Mouse (Mus musculus): ENCODE results near the gene Tcea3. TPM values are rescaled to one million over a fixed set of nuclear protein-coding genes. Genes with fewer than 3 reads are reported as not detected.

Gene Tcea3
- polyA plus RNA-seq, 1 experiment from 2014 or later: 54.9 TPM

DNA sequence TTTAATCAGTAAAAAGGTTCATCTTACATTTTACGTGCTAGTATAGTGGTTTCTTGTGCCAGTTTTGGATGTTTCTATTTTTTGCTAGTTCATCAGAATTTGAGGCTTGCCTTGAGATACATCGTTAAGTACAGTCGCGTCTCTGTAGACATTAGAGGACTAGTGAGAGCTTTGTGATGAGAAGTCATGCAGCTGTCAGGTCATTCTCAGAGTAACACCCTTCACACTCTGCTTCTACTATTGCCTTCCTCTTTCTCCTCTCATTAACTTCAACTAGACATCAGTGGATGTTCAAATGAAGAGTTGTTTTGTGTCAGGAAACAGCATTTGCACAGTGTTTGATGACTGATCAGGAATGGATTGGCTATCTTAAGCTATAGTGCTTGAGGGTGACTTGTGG, 65.1 kb downstream of the Tcea3 start:
- WGBS: 11% methylated on average over 4 of the region's 4 CpGs
- H3K36me3 ChIP-seq (ENCODE audit: control insufficient read depth, insufficient read depth): peaks cover 4% of the 10 kb centered on the region; the same call in 1 of the 2 replicates
- peak overlapping the region; percentile 97 for H3K9ac ChIP-seq (ENCODE audit: low read length)
- H3K9me3 ChIP-seq (replicated peaks; ENCODE audit: control insufficient read depth, low read length): no peaks in the 10 kb centered on the region
- no peak overlapping the region for H3K27ac ChIP-seq (ENCODE audit: low read length)
- no peak for ATAC-seq (replicated peaks; ENCODE audit: extremely low read depth, insufficient read depth, low FRiP score)
- H3K27me3 ChIP-seq (ENCODE audit: control insufficient read depth, insufficient read depth, low read length): no peaks in the 10 kb centered on the region
- peak overlapping the region; percentile 86 for H3K4me3 ChIP-seq (ENCODE audit: low read length)
- peaks cover 28% of the 10 kb centered on the region for H3K4me1 ChIP-seq (ENCODE audit: control insufficient read depth, insufficient read depth, low read length)
- H3K4me2 ChIP-seq (ENCODE audit: low read depth, low read length): peak overlapping the region; percentile 73

DNA sequence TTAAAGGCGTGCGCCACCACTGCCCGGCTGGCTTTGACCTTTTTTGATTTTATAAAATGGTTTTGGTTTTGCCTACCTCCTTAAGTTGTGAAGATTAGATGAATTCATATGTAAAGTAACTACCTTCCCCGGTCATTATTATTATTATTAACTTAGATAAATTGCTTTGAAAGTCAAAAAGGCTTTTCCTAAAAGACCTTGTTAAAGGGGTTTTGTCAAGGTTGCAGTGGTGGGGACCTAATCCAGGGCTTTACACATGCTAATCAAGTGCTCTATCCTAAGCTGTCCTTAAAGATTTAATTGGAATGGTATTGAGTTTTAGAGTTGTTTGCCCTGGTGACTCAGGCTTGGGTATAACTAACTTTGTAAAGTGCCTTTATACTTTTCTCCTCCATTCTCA, 70.1 kb downstream of the Tcea3 start:
- no peak overlapping the region for H3K9ac ChIP-seq (ENCODE audit: low read length)
- WGBS: 91% methylated on average over 4 of the region's 4 CpGs
- ATAC-seq (replicated peaks; ENCODE audit: extremely low read depth, insufficient read depth, low FRiP score): no peak
- H3K4me3 ChIP-seq (ENCODE audit: low read length): no peak overlapping the region
- no peak overlapping the region for H3K27ac ChIP-seq (ENCODE audit: low read length)
- H3K27me3 ChIP-seq (ENCODE audit: control insufficient read depth, insufficient read depth, low read length): no peaks in the 10 kb centered on the region
- H3K36me3 ChIP-seq (ENCODE audit: control insufficient read depth, insufficient read depth): peaks cover 30% of the 10 kb centered on the region
- no peak overlapping the region for H3K4me2 ChIP-seq (ENCODE audit: low read depth, low read length)
- H3K9me3 ChIP-seq (replicated peaks; ENCODE audit: control insufficient read depth, low read length): no peaks in the 10 kb centered on the region
- peaks cover 14% of the 10 kb centered on the region for H3K4me1 ChIP-seq (ENCODE audit: control insufficient read depth, insufficient read depth, low read length)

DNA sequence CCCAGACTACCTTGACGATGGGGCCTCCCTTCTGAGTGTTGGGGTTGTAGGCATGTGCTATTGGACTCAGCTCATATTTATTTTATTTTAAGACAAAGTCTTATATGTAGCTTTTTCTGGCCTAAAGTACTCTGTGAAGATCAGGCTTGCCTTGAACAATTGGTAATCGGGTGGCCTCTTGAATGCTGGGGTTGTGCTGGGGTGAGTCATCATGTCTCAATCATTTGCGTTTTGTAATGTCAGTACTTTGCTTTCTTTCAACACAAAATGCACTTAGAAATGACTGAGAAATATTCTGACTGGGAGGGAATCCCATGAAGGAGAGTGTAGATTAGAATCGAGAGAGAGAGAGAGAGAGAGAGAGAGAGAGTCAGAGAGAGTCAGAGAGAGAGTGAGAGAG, 72.5 kb downstream of the Tcea3 start:
- Histone ChIP-seq H3K9me3 (replicated peaks; ENCODE audit: control insufficient read depth, low read length) (no peaks in the 10 kb centered on the region), H3K27me3 (ENCODE audit: control insufficient read depth, insufficient read depth, low read length) (no peaks in the 10 kb centered on the region), H3K9ac (ENCODE audit: low read length) (no peak overlapping the region), H3K4me1 (ENCODE audit: control insufficient read depth, insufficient read depth, low read length) (peaks cover 2% of the 10 kb centered on the region), H3K4me2 (ENCODE audit: low read depth, low read length) (no peak overlapping the region), H3K36me3 (ENCODE audit: control insufficient read depth, insufficient read depth) (peaks cover 30% of the 10 kb centered on the region), H3K27ac (ENCODE audit: low read length) (no peak overlapping the region), H3K4me3 (ENCODE audit: low read length) (no peak overlapping the region)
- ATAC-seq (replicated peaks; ENCODE audit: extremely low read depth, insufficient read depth, low FRiP score): no peak
- WGBS: 60% methylated on average over 4 of the region's 4 CpGs

DNA sequence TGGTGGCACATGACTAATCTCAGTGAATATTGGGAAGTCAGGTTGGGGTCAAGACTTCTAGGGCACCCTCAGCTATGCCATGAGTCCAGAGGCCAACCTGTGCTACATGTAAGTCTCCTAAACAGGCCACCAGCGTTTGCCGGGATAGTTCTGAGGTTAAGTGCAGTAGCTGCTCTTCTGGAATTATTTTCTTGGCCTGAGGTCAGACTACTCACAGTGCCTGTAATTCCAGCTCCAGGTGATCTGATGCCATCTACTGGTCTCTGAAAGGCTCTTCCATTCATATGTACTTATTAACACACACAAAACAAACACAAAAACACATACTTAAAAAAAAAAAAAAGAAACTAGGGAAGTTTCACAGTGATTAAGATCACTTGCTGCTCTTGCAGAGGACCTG, 76.7 kb downstream of the Tcea3 start:
- Histone ChIP-seq H3K4me1 (ENCODE audit: control insufficient read depth, insufficient read depth, low read length) (no peaks in the 10 kb centered on the region; the same call in 1 of the 2 replicates), H3K36me3 (ENCODE audit: control insufficient read depth, insufficient read depth) (peaks cover 24% of the 10 kb centered on the region), H3K4me2 (ENCODE audit: low read depth, low read length) (no peak overlapping the region), H3K27ac (ENCODE audit: low read length) (no peak overlapping the region), H3K27me3 (ENCODE audit: control insufficient read depth, insufficient read depth, low read length) (no peaks in the 10 kb centered on the region), H3K9me3 (replicated peaks; ENCODE audit: control insufficient read depth, low read length) (no peaks in the 10 kb centered on the region), H3K4me3 (ENCODE audit: low read length) (no peak overlapping the region), H3K9ac (ENCODE audit: low read length) (no peak overlapping the region)
- no peak for ATAC-seq (replicated peaks; ENCODE audit: extremely low read depth, insufficient read depth, low FRiP score)
- WGBS: 34% methylated on average over 2 of the region's 2 CpGs

Other genes starting within 250 kb of the Tcea3 start
- gene Eloa, start 226.0 kb upstream of the Tcea3 start, polyA plus RNA-seq (2015; fragmentation: Nextera tagmentation; extraction: Ambion mirVana): 31.7 and 34.6 TPM in 2 replicates
- 211 and 253 TPM in 2 replicates for gene Rpl11, start 194.3 kb upstream of the Tcea3 start, polyA plus RNA-seq (2015; fragmentation: Nextera tagmentation; extraction: Ambion mirVana)
- 218 and 262 TPM in 2 replicates for gene Id3, start 104.2 kb upstream of the Tcea3 start, polyA plus RNA-seq (2015; fragmentation: Nextera tagmentation; extraction: Ambion mirVana)
- gene E2f2, start 75.3 kb upstream of the Tcea3 start, polyA plus RNA-seq (2015; fragmentation: Nextera tagmentation; extraction: Ambion mirVana): 8.6 and 11.0 TPM in 2 replicates
- gene Asap3, start 41.4 kb upstream of the Tcea3 start, polyA plus RNA-seq (2015; fragmentation: Nextera tagmentation; extraction: Ambion mirVana): 2.8 and 3.8 TPM in 2 replicates
- 20.0 and 22.0 TPM in 2 replicates for gene Zfp46, start 37.0 kb downstream of the Tcea3 start, polyA plus RNA-seq (2015; fragmentation: Nextera tagmentation; extraction: Ambion mirVana)
- 95.6 and 95.8 TPM in 2 replicates for gene Hnrnpr, start 63.2 kb downstream of the Tcea3 start, polyA plus RNA-seq (2015; fragmentation: Nextera tagmentation; extraction: Ambion mirVana)
- gene Htr1d, start 175.8 kb downstream of the Tcea3 start, polyA plus RNA-seq (2015; fragmentation: Nextera tagmentation; extraction: Ambion mirVana): 0.14 and 0.20 TPM in 2 replicates
- gene 6030445D17Rik, start 214.5 kb downstream of the Tcea3 start, polyA plus RNA-seq (2015; fragmentation: Nextera tagmentation; extraction: Ambion mirVana): 0.32 TPM in 1 of 2 replicates, not detected in the other
- gene Luzp1, start 222.0 kb downstream of the Tcea3 start, polyA plus RNA-seq (2015; fragmentation: Nextera tagmentation; extraction: Ambion mirVana): 96.1 and 97.5 TPM in 2 replicates

Data from heart, embryonic 16.5 days (tissue).